Mouse (Mus musculus) stomach, embryonic 14.5 days (tissue): Measurements from ENCODE around the gene Olfr1440. TPM values are rescaled to one million over a fixed set of nuclear protein-coding genes. Genes with fewer than 3 reads are reported as not detected.

Experiments used
- ATAC-seq: fragments of 200-750 bp; cut with Nextera tagmentation; 2 replicates; pipeline ENCODE4 v1.8.0; 2017; ENCODE audit warnings: low read depth, moderate TSS enrichment; ENCODE audit not compliant: insufficient number of reproducible peaks, insufficient read depth, low FRiP score
- H3K27ac ChIP-seq: fragments of 300-500 bp; sonication (generic); 2 replicates; pipeline ENCODE4 v1.5.1; 2014; ENCODE audit warnings: mild to moderate bottlenecking, low read length, moderate library complexity, mixed read lengths
- H3K27me3 ChIP-seq: fragments of 300-500 bp; sonication (generic); 2 replicates; pipeline ENCODE4 v1.6.1; 2014; ENCODE audit warnings: low read length, control low read depth, mixed read lengths; ENCODE audit not compliant: control insufficient read depth, insufficient read depth
- H3K36me3 ChIP-seq: fragments of 300-500 bp; sonication (generic); 2 replicates; pipeline ENCODE4 v1.6.1; 2014; ENCODE audit warnings: mild to moderate bottlenecking, control low read depth, low read length, moderate library complexity, mixed read lengths; ENCODE audit not compliant: control insufficient read depth, insufficient read depth
- H3K4me1 ChIP-seq: fragments of 300-500 bp; sonication (generic); 2 replicates; pipeline ENCODE4 v1.6.1; 2014; ENCODE audit warnings: low read length, control low read depth, mixed read lengths; ENCODE audit not compliant: control insufficient read depth, insufficient read depth
- H3K4me2 ChIP-seq: fragments of 300-500 bp; sonication (generic); replicated peaks from 2 replicates; pipeline ENCODE4 v1.6.1; 2014; ENCODE audit warnings: low read depth, low read length, control low read depth
- H3K4me3 ChIP-seq: fragments of 300-500 bp; sonication (generic); 2 replicates; pipeline ENCODE4 v1.5.1; 2014; ENCODE audit warnings: low read depth, low read length, control low read depth
- H3K9ac ChIP-seq: fragments of 300-500 bp; sonication (generic); replicated peaks from 2 replicates; pipeline ENCODE4 v1.6.1; 2014; ENCODE audit warnings: low read depth, mild to moderate bottlenecking, control low read depth, low read length, moderate library complexity, mixed read lengths
- H3K9me3 ChIP-seq: fragments of 300-500 bp; sonication (generic); 2 replicates; pipeline ENCODE4 v1.6.1; 2016; ENCODE audit warnings: low read depth, low read length, control low read depth; ENCODE audit not compliant: control insufficient read depth
- WGBS: fragments of 180-500 bp; shearing (Covaris S2); extraction: QIAGEN DNeasy Blood & Tissue Kit; methylation state at CpG from one replicate; pipeline ENCODE4 v1.1.7; 2014; 5-methylcytosine and 5-hydroxymethylcytosine counted together
- polyA plus RNA-seq: library from polyadenylated mRNA; unstranded; fragments of >200 nt; fragmentation: Nextera tagmentation; extraction: Ambion mirVana; gene quantifications from 2 replicates; pipeline ENCODE4 v1.2.1, GENCODE M21; 2014

Gene Olfr1440
- polyA plus RNA-seq, 1 experiment from 2014 or later = not detected

DNA sequence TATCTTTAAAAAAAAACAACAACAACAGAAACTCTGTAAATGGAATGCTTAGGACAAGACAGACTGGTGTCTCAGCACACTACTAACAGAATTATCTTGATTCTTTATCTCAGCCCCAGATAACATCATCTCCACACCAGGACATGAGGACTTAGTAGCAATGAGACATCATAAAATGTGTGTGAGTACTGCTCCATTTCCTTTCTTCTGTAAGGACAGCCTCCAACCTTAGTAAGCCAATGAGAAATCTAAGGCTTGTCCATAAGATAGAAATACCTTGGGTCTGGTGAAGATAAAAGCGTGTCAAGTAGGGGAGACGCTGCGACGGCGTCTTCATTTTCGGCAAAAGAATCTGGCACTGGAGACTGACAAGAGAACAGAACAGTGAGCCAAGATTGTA is 40.5 kb downstream of the Olfr1440 start, which contains the start of gene Pfpl:
Gene Pfpl (plus strand): TSS at position 301 of the 400 bp plus-strand sequence.
- no peaks in the 10 kb centered on the region for H3K27me3 ChIP-seq
- no peak for ATAC-seq
- H3K27ac ChIP-seq = no peak within 1 kb of the TSS
- no peak within 1 kb of the TSS for H3K9ac ChIP-seq
- WGBS = 96% methylated on average over 6 of the region's 6 CpGs
- no peak within 1 kb of the TSS for H3K4me2 ChIP-seq
- H3K4me1 ChIP-seq = no peaks in the 10 kb centered on the region
- no peaks in the 10 kb centered on the region for H3K36me3 ChIP-seq
- H3K9me3 ChIP-seq = no peaks in the 10 kb centered on the region
- no peak within 1 kb of the TSS for H3K4me3 ChIP-seq

DNA sequence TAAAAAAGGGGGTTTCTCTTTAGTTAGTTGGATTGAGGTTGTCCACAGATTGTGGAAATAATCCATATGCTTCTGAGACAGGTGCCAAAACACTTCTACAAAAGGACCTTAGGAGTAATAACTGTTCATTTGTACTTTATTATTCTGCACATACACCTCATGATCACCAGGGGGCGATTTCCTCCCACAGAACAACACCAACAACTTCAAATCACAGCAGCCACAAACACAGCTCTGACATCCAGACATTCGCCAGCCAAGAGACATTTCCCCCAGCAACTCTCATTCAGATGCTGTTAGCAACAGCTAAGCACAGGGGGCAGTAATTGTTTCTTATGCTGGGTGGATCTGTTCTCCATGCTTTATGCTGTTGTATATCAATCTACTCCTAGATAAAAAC is 46.0 kb downstream of the Olfr1440 start:
- 22% methylated on average over 2 of the region's 2 CpGs for WGBS
- H3K4me2 ChIP-seq = no peak overlapping the region
- no peaks in the 10 kb centered on the region for H3K36me3 ChIP-seq
- no peak overlapping the region for H3K27ac ChIP-seq
- H3K4me1 ChIP-seq = no peaks in the 10 kb centered on the region
- no peaks in the 10 kb centered on the region for H3K9me3 ChIP-seq
- H3K4me3 ChIP-seq = no peak overlapping the region
- 0 out of 2 replicates have a peak, but pooled peaks have one; percentile 46 for ATAC-seq
- H3K27me3 ChIP-seq = no peaks in the 10 kb centered on the region
- no peak overlapping the region for H3K9ac ChIP-seq

- H3K9me3 ChIP-seq = no peaks in the 10 kb centered on the region
- H3K27ac ChIP-seq = no peak overlapping the region
- no peak overlapping the region for H3K4me3 ChIP-seq
- no peaks in the 10 kb centered on the region for H3K36me3 ChIP-seq
- no peak for ATAC-seq
- WGBS = 88% methylated on average over 4 of the region's 4 CpGs
- H3K4me1 ChIP-seq = no peaks in the 10 kb centered on the region
- H3K4me2 ChIP-seq = no peak overlapping the region
- H3K27me3 ChIP-seq = no peaks in the 10 kb centered on the region
- H3K9ac ChIP-seq = no peak overlapping the region
Measured at GRCm38 (mm10) chr19:12435011-12435416, 47.9 kb downstream of the Olfr1440 start.

GRCm38 (mm10) chr19:12435750-12436524 is 48.9 kb downstream of the Olfr1440 start:
- no peak overlapping the region for H3K4me2 ChIP-seq
- H3K27me3 ChIP-seq = no peaks in the 10 kb centered on the region
- no peak for ATAC-seq
- no peaks in the 10 kb centered on the region for H3K9me3 ChIP-seq
- H3K9ac ChIP-seq = no peak overlapping the region
- H3K27ac ChIP-seq = no peak overlapping the region
- no peaks in the 10 kb centered on the region for H3K36me3 ChIP-seq
- H3K4me1 ChIP-seq = no peaks in the 10 kb centered on the region
- WGBS = 84% methylated on average over 4 of the region's 4 CpGs
- H3K4me3 ChIP-seq = no peak overlapping the region

DNA sequence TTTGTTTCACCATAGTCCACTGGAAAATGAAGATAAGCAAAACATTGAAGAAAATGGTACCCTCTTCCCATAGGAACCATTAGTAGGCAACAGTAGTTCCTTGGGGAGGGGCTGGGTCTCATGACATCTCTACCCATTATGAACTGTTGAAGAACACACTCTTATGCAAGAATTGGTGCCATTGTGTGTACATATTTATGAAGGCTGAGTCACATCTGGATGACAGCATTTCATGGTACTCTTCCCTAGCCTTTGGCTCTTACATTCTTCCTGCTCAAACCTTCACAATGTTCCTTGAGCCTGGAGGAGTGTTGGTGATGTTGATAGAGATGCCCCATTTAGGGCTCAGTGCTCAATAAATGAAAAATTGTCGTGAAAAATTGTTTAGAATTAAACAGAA is 52.5 kb downstream of the Olfr1440 start:
- H3K9me3 ChIP-seq = no peaks in the 10 kb centered on the region
- WGBS = 59% methylated on average over 1 of the region's 1 CpGs
- no peak overlapping the region for H3K9ac ChIP-seq
- no peak overlapping the region for H3K27ac ChIP-seq
- no peaks in the 10 kb centered on the region for H3K27me3 ChIP-seq
- ATAC-seq = no peak
- H3K4me3 ChIP-seq = no peak overlapping the region
- no peak overlapping the region for H3K4me2 ChIP-seq
- H3K36me3 ChIP-seq = no peaks in the 10 kb centered on the region
- H3K4me1 ChIP-seq = no peaks in the 10 kb centered on the region

- no peaks in the 10 kb centered on the region for H3K4me1 ChIP-seq
- no peaks in the 10 kb centered on the region for H3K27me3 ChIP-seq
- no peak overlapping the region for H3K27ac ChIP-seq
- H3K9ac ChIP-seq = no peak overlapping the region
- no peaks in the 10 kb centered on the region for H3K36me3 ChIP-seq
- no peaks in the 10 kb centered on the region for H3K9me3 ChIP-seq
- no peak for ATAC-seq
- no peak overlapping the region for H3K4me3 ChIP-seq
- WGBS = 63% methylated on average over 5 of the region's 5 CpGs
- no peak overlapping the region for H3K4me2 ChIP-seq
Measured at GRCm38 (mm10) chr19:12440103-12440725, 53.1 kb downstream of the Olfr1440 start.

DNA sequence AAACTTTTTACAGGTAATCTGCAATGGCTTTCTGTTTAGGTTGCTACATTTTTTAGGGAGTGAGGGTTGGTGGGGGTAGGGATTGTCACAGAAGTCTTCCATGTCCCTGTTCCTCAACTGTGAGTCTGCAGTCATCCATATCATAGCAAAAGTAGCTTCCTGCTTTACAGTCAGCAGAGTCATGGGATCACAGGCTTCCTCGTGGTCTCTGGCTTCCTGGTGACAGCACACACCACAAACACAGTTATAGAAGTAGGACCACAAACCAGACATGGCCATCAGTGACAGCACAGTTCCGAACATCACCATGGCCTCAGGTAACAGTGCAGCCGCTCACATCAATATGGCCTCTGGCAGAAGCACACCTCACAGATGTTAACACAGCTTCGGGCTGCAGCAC is 55.5 kb downstream of the Olfr1440 start:
- ATAC-seq = no peak
- Histone ChIP-seq H3K9me3 (no peaks in the 10 kb centered on the region), H3K27ac (no peak overlapping the region), H3K9ac (no peak overlapping the region), H3K4me1 (no peaks in the 10 kb centered on the region), H3K4me3 (no peak overlapping the region), H3K36me3 (no peaks in the 10 kb centered on the region), H3K4me2 (no peak overlapping the region), H3K27me3 (no peaks in the 10 kb centered on the region)
- 77% methylated on average over 4 of the region's 4 CpGs for WGBS

DNA sequence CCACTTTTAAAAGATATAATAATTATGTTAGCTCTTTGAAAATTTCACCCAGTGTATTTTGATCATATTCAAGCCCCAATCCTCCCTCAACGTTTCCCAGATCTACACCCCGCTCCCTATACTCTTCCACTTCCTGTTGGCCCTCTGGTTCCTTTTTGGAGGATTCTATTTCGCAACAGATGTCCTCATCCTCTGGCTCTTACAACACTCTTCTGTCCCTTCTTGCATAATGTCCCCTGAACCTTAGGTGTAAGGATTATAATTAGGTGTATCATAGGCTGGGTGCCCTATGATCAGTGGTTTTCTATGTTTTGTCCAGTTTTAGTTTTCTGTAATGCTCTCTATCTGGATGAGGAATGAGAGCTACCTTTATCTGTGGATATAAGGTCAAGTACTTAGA is 57.9 kb downstream of the Olfr1440 start:
- no peak overlapping the region for H3K27ac ChIP-seq
- no peak overlapping the region for H3K4me2 ChIP-seq
- no peak overlapping the region for H3K4me3 ChIP-seq
- 83% methylated on average over 3 of the region's 3 CpGs for WGBS
- ATAC-seq = no peak
- no peaks in the 10 kb centered on the region for H3K9me3 ChIP-seq
- no peaks in the 10 kb centered on the region for H3K27me3 ChIP-seq
- H3K36me3 ChIP-seq = no peaks in the 10 kb centered on the region
- H3K4me1 ChIP-seq = no peaks in the 10 kb centered on the region
- H3K9ac ChIP-seq = no peak overlapping the region
